Mouse (Mus musculus): ENCODE measurements around the gene Orc3.

Gene Orc3

DNA sequence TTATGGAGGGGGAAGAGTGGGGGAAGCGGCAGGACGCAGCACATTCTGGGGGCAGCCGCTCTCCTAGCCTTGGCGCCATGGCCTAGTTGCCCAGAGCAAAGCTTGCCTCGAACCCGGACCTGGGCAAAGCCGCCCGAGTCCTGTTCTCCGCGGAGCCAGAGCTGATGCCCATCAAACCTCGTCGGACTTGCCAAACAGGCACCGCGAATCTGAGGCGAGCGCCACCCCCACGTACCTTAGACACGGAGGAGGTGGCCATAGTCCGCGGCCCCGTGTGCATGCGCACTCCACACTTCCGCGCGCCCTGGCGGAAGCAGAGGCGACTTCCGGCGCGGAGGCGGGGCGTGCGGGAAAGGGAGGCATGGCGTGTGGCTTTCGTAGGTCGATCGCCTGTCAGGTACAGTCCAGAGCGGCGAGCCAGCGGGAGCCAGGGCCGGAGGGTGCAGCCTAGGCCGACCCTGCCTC is at the start of gene Orc3, which contains the start of gene Rars2:
TSS of gene Orc3 (minus strand) at position 315 of the 465 bp plus-strand sequence.
TSS of gene Rars2 (plus strand) at position 328 of the 465 bp plus-strand sequence.
- in situ Hi-C loops (cut with MboI, MseI) = loop anchor here (10.0 kb wide), 1 partner anchor 480 kb away; no protein-coding TSS in a partner anchor

DNA sequence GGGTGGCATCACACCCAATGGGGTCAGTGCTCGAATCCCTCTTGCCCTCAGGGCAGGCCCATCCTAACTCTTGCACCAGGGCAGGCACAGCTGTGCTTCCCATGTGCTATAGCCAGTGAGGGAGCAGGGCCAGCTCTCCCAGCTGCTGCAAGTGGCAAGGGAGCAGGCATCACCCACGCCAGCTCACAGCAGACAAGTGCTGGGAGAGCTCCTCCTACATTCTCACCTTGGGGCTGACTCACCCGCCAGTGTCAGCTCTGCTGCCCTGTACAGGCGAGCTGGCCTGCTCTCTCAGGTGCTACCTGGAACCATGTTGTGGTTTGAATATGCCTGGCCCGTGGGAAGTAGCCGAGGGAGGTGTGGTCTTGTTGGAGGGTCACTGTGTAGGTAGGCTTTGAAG is 47.2 kb upstream of the Orc3 start:
- in situ Hi-C loops (cut with MboI, MseI) = no loop called here

- in situ Hi-C loops (cut with MboI, MseI) = no loop called here
Observed at GRCm38 (mm10) chr4:34661514-34661913, 46.8 kb upstream of the Orc3 start.

- in situ Hi-C loops (cut with MboI, MseI) = loop anchor here (10.0 kb wide), 1 partner anchor 224 kb away; no protein-coding TSS in a partner anchor
Observed at GRCm38 (mm10) chr4:34659012-34659411, 44.3 kb upstream of the Orc3 start.

GRCm38 (mm10) chr4:34656101-34656500 is 41.4 kb upstream of the Orc3 start:
- in situ Hi-C loops (cut with MboI, MseI) = loop anchor here (10.0 kb wide), 1 partner anchor 221 kb away; no protein-coding TSS in a partner anchor

DNA sequence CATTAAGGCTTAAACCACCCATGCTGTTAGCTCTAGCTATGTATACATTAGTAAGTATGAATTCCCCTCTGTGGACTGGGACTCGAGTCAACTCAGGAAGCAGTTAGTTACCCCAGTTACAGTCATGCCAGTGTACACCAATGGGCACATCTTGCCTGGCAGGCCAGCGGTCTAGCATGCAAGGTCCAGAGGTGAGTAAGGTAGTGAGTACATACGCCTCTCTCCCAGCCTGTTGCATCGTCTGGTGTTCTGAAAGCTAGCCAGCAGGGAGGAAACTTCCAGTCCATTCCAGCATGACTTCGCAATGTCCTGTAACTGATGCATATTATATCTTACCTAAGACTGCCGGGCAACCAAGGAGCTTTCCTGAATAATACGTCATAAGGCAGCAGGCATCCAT is 38.4 kb upstream of the Orc3 start:
- in situ Hi-C loops (cut with MboI, MseI) = loop anchor here (10.0 kb wide), 1 partner anchor 218 kb away; no protein-coding TSS in a partner anchor

GRCm38 (mm10) chr4:34644779-34645178 is 30.0 kb upstream of the Orc3 start:
- in situ Hi-C loops (cut with MboI, MseI) = no loop called here

DNA sequence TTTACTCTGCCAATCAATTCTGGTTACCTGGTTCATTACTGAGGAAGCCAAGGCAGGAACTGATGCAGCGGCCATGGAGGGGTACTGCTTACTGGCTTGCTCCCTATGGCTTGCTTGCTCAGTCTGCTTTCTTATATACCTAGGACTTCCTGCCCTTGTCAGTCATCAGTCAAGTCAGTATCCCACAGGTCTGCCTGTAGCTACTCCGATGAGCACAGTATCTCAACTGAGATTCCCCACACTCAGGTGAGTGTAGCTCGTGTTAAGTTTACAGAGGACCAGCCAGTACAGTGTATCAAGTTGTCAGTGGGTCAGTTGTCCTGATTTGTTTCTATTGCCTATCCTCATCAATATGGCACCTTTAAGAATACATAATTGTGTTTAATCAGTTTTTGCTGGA is 26.0 kb upstream of the Orc3 start:
- in situ Hi-C loops (cut with MboI, MseI) = no loop called here

- in situ Hi-C loops (cut with MboI, MseI) = no loop called here
Observed at GRCm38 (mm10) chr4:34639745-34640364, 25.1 kb upstream of the Orc3 start.

DNA sequence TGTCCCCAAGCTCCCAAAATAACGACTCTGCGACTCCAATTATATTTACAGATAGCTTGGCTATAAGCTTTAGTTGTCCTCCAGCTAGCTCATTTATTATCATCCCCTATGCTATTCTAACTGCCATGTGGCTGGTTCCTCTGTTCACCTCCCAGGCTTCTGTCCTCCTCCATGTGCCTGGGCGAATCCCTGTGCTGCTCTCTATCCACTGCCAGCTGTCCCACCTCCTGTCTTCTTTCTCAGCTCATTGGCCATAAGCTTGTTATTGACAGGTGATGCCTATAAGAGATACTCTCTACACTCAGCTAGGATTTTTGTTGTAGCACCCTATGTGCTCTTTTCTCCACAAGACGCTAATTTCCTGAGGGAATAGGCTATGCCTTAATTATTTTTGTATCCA is 23.1 kb upstream of the Orc3 start:
- in situ Hi-C loops (cut with MboI, MseI) = no loop called here

DNA sequence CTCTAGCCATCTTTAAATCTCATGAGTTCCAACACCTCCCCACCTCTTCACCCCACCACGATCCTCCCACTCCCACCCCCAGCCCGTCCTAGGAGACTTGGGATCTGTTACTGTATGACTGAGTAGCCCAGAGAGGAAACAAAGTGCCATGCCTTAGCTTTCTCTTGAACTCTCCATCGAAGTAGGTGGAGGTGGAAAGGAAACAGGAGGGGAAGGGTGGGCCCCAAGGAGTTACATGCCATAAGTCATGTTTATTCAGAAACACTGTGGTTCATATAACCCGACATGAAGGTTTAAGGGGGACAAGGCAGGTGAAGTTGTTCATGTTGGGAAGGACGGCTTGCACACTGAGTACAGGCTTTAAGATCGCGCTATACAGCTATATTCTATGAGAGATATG is 22.6 kb upstream of the Orc3 start:
- in situ Hi-C loops (cut with MboI, MseI) = no loop called here

DNA sequence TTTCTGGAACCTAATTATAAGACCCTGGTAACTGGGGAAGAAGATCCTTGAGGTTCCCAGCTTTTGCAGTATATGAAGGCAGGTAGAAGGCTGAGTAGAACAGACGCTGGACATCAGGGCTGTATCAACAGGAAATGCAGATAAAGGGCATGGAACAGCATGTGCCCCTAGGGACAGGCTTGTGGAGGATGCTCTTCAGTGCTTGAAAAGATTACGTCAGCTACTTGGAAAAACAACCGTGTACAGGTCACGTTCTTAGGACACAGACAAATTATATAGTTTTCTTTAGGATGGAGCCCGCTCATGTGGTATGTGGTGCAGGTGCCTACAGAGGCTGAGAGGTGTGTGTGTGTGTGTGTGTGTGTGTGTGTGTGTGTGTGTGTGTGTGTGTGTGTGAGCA is 21.3 kb upstream of the Orc3 start:
- in situ Hi-C loops (cut with MboI, MseI) = no loop called here

- in situ Hi-C loops (cut with MboI, MseI) = no loop called here
Observed at GRCm38 (mm10) chr4:34634129-34634528, 19.4 kb upstream of the Orc3 start.

GRCm38 (mm10) chr4:34629956-34630355 is 15.2 kb upstream of the Orc3 start:
- in situ Hi-C loops (cut with MboI, MseI) = no loop called here

- in situ Hi-C loops (cut with MboI, MseI) = no loop called here
Observed at GRCm38 (mm10) chr4:34626401-34626800, 11.7 kb upstream of the Orc3 start.

- in situ Hi-C loops (cut with MboI, MseI) = no loop called here
Observed at GRCm38 (mm10) chr4:34625556-34625955, 10.8 kb upstream of the Orc3 start.

DNA sequence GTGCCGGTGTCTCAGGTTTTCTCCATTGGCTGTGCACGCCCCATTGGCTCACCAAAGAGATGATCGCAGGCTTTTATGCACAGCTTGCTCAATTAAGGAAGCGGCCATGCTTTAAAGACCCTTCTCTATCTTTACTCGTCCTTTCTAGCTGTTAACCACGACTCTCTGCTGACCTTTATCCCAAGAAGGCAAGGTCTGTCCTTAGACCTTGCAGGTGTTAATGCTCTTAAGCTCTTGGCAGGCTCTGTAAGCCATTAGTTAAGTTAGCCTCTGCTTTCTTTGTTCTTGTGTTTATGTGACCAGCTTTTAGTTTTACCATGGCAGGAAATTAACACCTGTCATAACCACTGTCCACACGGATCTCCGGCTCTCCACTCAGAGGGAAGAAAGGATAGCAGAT is 1.4 kb upstream of the Orc3 start:
- in situ Hi-C loops (cut with MboI, MseI) = loop anchor here (10.0 kb wide), 1 partner anchor 479 kb away; no protein-coding TSS in a partner anchor

- in situ Hi-C loops (cut with MboI, MseI) = loop anchor here (10.0 kb wide), 1 partner anchor 479 kb away; no protein-coding TSS in a partner anchor
Observed at GRCm38 (mm10) chr4:34615303-34615702, 559 bp upstream of the Orc3 start.

DNA sequence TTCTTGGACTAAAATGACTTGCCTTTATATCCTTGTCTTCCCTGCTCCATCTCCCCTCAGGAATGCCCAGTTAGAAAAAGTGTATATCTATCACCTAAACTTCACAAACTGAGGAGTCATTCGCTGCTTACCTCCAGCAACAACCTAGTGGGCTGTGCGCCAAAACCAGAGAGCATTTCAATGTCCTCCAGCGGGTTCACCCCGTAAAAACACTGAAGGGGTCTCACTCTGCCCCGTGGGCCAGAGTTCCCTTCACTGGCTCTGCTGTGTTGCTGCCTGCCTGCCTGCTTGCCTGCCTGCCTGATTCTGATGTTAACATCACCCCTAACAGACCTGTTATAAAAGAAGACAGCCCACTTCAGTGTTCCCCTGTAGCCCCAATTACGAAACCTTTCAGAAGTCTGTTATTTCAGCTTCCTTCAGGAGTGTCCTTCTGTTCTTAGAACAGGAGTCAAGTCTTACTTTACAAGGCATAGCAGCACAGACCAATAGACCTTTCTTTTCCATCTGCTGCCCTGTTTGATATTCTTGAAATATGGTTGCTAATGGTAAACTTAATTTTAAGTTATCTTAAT is 1.1 kb downstream of the Orc3 start:
- in situ Hi-C loops (cut with MboI, MseI) = loop anchor here (10.0 kb wide), 1 partner anchor 481 kb away; no protein-coding TSS in a partner anchor

- in situ Hi-C loops (cut with MboI, MseI) = no loop called here
Observed at GRCm38 (mm10) chr4:34606658-34607057, 8.1 kb downstream of the Orc3 start.

- in situ Hi-C loops (cut with MboI, MseI) = no loop called here
Observed at GRCm38 (mm10) chr4:34603123-34603522, 11.6 kb downstream of the Orc3 start.

- in situ Hi-C loops (cut with MboI, MseI) = loop anchor here (25.0 kb wide), 1 partner anchor 1848 kb away; no protein-coding TSS in a partner anchor
Observed at GRCm38 (mm10) chr4:34584871-34585607, 29.7 kb downstream of the Orc3 start.
